In genomic region chr1:80339425-80340021, GRCm38 (mm10) we compare ENCODE assay signal across 8 mouse cellular contexts. TPM values are rescaled to one million over a fixed set of nuclear protein-coding genes. Genes with fewer than 3 reads are reported as not detected.
DNase-seq lines count a peak whose midpoint lies in the region; ATAC-seq and TF ChIP-seq lines count a peak whose summit lies in the region.

No protein-coding gene starts in this region.

- H3K36me3 ChIP-seq in kidney, embryonic 15.5 days: no peaks in the 10 kb centered on the region
- H3K36me3 ChIP-seq in lung, embryonic 14.5 days (ENCODE audit: insufficient read depth): no peaks in the 10 kb centered on the region

- no peaks in the 10 kb centered on the region for H3K27me3 ChIP-seq in kidney, embryonic 15.5 days
- no peaks in the 10 kb centered on the region for H3K27me3 ChIP-seq in lung, embryonic 14.5 days (ENCODE audit: insufficient read depth, low read length)

- peak; percentile 63 for DNase-seq in cerebellum, adult 11-12 months
- no peak for DNase-seq in cerebellum, adult 8-10 months
- peak; percentile 47 for DNase-seq in 3134 (ENCODE audit: extremely low read depth, insufficient read length, low spot score)
- DNase-seq in brain, adult 2 months (ENCODE audit: low read depth, low spot score): peak; percentile 17
- DNase-seq in frontal cortex, postnatal 25 days (ENCODE audit: low spot score in 2 of 2): peak; percentile 14 to 18
- peak; percentile 39 for DNase-seq in lung, embryonic 14.5 days
- peak; percentile 15 for DNase-seq in ovary, postnatal 10 days (ENCODE audit: low spot score)

- no peak for TF ChIP-seq CTCF in lung, embryonic 14.5 days (IDR thresholded peaks at IDR 0.05; ENCODE audit: low read depth)

- peak overlapping the region; percentile 99 for H3K9ac ChIP-seq in kidney, embryonic 15.5 days
- H3K9ac ChIP-seq in lung, embryonic 14.5 days: peak overlapping the region; percentile 98

- H3K27ac ChIP-seq in kidney, embryonic 15.5 days: peak overlapping the region; percentile 98
- peak overlapping the region; percentile 98 for H3K27ac ChIP-seq in lung, embryonic 14.5 days (ENCODE audit: low read depth)

- WGBS in kidney, embryonic 15.5 days: under 1% methylated on average over 33 of the region's 33 CpGs
- WGBS in lung, embryonic 14.5 days: under 1% methylated on average over 33 of the region's 33 CpGs

- H3K4me3 ChIP-seq in kidney, embryonic 15.5 days (replicated peaks): peak overlapping the region; percentile 96
- peak overlapping the region; percentile 98 for H3K4me3 ChIP-seq in lung, embryonic 14.5 days (ENCODE audit: low read depth, low read length)

- no peaks in the 10 kb centered on the region for H3K9me3 ChIP-seq in kidney, embryonic 15.5 days (replicated peaks)
- H3K9me3 ChIP-seq in lung, embryonic 14.5 days (ENCODE audit: low read depth, low read length): no peaks in the 10 kb centered on the region

- H3K4me1 ChIP-seq in kidney, embryonic 15.5 days: peaks cover 15% of the 10 kb centered on the region; the same call in 1 of the 2 replicates
- H3K4me1 ChIP-seq in lung, embryonic 14.5 days (ENCODE audit: insufficient read depth): peaks cover 7% of the 10 kb centered on the region

- ATAC-seq in kidney, embryonic 15.5 days (replicated peaks; ENCODE audit: low FRiP score): no peak; the same call in 1 of the 2 replicates
- peak; percentile 7; the same call in 1 of the 2 replicates for ATAC-seq in lung, embryonic 14.5 days (ENCODE audit: insufficient read depth)

- H3K4me2 ChIP-seq in kidney, embryonic 15.5 days: peak overlapping the region; percentile 80
- peak overlapping the region; percentile 70 for H3K4me2 ChIP-seq in lung, embryonic 14.5 days

RNA-seq across cellular contexts. Expression of gene Cul3, which starts 0.8 kb away (rescaled TPM):
- polyA plus RNA-seq in kidney, embryonic 15.5 days (2015; fragmentation: Nextera tagmentation; extraction: Ambion mirVana): 28.5 and 28.7 TPM in 2 replicates
- polyA plus RNA-seq in lung, embryonic 14.5 days (2014; fragmentation: Nextera tagmentation; extraction: Ambion mirVana): 59.3 and 60.1 TPM in 2 replicates
